Mouse (Mus musculus) erythroid progenitor cell, adult 5-6 weeks (primary cell): ENCODE measurements around the gene Itga3. TPM values are rescaled to one million over a fixed set of nuclear protein-coding genes. Genes with fewer than 3 reads are reported as not detected.

Experiments used
- ATAC-seq: replicated peaks from 2 replicates; pipeline ENCODE4 v1.8.0; 2016; ENCODE audit warnings: moderate number of reproducible peaks, mild to moderate bottlenecking, moderate TSS enrichment, inconsistent platforms; ENCODE audit not compliant: poor library complexity, low FRiP score, severe bottlenecking
- total RNA-seq, 2 experiments: library from RNA; stranded (forward) in 1 of 2; stranded (reverse) in 1 of 2; fragments of 150-400 nt in 1 of 2; fragments of 186-747, 209-891 nt in 1 of 2; gene quantifications; 2 replicates each; pipeline versions ENCODE4 v1.2.3 to v1.2.4; 2015 to 2017; ENCODE audit warnings: low replicate concordance in 2 of 2

The Itga3 gene
- total RNA-seq, 2 experiments from 2014 or later, result not detected

DNA sequence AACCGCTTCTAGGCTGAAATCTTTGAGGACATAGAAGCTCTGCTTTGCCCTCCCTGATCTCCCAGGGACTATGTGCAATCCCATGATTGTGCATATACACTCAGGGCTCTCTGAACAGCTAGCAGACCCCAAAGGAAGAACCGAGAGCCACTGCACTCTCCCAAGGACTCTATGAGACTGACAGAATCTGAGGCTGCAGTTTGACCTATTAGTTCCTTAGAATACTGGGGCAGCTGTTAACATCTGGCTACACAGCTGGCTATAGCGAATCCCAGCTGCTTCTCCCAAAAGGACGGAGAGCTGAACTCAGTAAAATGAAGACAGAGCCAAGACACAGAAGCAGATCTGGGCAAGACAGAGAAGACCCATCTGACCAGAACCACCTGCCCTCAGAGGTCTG, 2.8 kb downstream of the Itga3 start:
- no peak for ATAC-seq

DNA sequence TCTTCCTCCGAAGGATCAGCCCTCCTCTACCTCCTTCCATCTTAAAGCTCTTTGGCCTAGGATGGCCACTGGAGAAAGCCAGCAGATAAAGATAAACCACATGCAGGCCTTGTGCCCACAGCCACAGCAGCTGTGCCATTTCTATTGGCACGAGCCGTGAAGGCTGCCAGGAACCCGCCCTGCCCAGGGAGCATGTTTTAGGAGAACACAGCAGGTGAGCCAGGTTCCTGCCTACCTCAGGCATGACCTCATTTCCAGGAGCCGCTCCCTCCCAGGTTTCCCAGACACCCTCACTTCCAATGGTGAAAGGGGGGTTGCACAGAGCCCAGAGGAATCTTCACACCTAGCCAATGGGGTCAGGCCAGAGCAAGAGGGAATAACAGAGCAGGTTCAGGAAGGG, 3.8 kb downstream of the Itga3 start:
- ATAC-seq, result no peak

DNA sequence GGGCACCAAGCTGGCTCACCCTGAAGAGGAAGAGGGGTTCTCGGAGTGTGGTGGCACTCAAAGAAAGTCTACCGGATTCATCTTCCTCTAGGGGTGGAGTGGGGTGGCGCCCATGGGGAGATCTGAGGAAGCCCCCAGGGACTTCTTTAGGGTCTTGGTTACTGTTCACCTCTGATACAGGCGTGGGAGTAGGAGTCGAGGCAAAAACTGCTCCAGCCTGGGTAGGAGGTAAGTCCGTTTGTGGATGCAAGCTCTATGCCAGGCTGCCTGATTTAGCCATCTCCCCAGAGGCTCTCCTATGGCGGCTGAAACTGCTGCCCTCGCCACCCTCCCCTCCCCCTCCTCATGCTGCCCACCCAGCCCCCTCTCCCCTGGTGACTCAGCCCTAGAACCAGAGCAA, 4.5 kb downstream of the Itga3 start:
- no peak for ATAC-seq

DNA sequence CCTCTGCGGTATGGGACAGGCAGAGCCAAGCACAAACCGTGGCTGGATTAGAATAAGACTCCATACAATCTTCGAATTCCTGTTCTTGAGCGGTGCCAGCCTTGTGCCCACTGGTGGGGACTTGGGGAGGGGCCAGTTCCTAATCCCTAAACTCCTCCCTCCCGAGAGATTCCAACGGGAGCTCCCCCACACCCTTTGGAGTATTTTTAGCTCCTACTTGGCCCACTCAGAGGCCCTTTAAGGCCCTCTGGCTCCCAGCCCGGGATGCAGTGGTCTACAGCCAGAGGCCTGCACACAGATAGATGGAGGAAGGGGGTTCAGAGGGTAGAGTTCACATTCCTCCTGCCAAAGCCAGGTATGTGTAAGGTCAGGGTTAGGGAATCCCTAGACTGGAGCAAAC, 5.3 kb downstream of the Itga3 start:
- ATAC-seq, result no peak

DNA sequence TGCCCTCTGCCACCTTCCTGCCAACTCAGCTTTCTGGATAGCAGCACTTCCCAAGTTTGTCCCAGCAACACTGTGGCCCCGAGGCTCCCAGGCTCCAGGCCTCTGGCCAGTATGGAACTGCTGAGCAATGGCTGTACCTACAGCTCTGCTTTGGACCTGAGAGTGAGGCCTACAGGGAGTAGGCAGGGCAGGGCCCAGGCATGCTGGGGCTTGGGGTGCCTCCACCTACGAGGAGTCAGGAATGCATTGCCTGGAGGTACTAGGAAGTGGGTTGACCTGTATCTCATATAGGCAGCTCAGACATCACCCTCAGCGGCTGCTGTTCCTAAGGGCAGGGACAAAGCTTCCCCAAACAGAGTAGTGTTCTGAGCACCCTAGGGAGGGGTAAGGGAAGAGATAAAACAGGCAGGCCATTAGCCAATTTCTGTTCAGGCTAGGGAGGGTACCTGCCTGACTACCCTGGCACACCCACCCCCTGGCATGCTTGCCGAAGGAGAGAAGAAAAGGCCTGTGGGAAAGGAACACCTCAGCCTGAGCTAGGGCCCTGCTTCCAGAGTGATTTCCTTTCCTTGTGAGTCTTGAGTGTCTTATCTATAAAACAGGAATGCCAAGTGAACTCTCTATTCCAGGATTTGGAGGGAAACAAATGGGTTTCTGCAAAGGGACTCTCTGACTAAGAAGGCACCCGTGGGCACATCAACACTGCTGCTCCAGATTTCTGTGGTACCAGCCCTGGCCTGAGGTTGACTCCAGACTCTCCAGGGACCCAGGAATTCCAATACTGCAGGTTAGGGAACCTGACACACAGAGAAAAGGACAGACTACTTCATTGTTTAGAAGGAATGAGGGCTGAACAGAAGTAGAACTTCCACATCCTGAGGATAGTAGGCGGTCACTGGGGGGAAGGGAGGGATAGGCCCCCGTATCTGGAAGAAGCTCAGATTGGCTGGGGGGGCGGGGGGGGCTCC, 6.2 kb downstream of the Itga3 start:
- no peak for ATAC-seq

DNA sequence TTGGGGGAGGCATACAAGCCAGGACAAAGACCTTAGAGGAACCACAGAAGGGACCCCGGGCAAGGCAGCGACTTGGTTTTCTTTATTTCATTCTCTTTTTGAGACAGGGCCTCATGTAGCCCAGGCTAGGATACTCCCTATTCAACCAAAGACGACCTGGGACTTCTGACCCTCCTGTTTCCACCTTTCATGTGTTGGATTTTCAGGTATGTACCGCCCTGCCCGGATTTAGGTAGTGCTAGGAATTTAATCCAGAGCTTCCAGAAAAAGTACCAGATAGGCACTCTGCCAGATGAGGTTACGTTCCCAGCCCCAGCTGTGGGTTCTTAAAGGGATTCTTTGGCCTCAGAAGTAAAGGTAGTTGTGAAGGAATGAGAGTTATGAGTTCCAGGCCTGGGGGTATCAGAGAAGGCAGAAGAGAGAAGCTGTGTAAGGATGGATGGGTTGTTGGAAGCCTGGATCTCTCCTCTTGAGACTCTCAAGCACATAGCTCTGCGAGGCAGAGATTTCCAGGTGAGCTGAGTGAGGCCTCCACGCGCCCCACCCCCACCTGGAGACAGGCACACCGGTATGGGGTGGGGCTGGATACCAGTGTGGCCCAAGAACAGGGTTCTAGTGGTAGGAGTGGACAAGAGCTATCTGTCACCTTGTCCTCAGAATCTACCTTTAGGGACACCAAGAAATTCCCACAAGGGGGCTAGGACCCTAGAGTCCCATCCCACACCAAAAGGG, 7.2 kb downstream of the Itga3 start:
- no peak for ATAC-seq

DNA sequence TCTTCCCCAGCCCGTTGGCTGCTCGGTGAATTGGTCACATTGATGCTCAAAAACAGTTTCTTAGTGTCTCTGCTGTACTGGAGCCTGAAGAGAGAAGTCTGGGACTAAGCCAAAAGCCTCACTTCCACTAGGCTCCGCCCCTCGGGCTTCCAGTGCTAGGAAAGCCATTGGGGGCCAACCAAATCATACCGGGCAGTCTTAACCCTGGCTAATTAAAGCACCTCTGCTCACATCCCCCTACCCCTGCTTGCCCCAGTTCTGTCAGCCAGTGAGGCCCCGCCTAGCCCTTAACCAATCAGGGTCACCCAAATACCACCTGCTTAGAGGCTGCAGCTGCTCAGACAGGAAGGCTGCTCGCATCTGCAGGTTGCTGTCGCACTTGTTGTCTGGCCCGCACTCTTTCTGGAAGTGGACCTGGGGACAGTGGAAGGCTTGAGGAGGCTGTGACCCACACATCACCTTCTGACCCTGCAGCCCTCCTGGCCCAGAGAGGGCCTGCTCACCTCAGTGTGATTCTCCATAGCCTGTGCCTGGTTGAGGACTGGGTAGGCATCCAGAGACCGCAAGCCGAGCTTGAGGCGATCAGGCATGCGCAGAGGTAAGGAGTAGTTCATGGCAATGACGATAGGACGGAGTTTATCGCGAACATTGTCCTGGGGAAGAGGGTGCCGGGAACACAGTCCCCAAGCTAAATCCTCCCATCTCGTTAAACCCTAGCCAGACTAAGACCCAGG, 19.7 kb downstream of the Itga3 start:
- no peak for ATAC-seq

DNA sequence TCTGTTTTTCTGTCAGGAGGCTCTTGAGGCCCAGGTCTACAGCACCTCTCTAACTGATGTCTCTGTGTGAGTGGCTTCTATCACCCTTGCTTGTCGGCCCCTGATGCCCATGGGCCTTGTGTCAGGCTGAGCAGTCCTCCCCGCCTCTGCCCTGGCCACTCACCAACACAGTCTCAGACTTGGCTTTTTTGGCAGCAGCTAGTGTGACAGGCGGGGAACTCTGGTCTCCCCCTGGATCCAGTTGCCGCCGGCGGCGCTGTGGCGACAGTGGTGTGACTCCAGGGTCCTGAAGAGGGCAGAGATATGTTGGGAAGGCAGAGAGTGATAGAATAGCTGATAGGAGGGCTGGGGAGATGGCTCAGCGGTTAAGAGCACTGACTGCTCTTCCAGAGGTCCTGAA, 23.5 kb downstream of the Itga3 start:
- ATAC-seq, result no peak

DNA sequence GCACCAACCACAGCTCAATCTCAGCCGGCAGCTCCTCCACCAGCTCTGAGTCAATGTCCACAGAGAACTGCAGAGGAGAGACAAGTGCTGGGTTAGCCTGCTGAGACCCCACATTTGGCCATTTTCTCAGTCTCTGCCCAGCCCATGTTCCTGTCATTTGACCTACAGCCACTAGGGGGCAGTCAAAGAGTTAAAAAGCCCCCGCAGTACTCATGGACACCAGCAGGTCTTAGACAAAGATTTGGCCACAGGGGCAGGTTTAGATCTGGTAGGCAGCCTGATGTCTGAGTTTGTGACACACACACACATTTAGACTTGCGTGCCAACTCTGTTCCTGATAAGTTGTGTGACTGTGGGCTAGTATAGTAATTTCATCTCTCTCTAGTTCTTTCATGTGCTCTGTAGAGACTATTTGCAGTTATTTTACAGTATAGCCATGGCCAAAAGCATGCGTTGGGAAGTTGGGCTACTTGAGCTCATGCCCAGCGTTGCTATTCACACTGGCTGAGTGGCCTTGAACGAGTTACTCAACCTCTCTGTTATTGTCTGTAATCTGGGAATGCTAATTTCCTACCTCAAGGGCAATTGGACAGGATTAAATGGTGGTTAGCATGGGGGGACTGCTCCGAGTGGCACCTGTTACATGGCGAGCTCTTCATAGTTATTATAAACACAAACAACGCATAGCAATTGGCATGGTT, 29.5 kb downstream of the Itga3 start:
- ATAC-seq, result peak; percentile 64

DNA sequence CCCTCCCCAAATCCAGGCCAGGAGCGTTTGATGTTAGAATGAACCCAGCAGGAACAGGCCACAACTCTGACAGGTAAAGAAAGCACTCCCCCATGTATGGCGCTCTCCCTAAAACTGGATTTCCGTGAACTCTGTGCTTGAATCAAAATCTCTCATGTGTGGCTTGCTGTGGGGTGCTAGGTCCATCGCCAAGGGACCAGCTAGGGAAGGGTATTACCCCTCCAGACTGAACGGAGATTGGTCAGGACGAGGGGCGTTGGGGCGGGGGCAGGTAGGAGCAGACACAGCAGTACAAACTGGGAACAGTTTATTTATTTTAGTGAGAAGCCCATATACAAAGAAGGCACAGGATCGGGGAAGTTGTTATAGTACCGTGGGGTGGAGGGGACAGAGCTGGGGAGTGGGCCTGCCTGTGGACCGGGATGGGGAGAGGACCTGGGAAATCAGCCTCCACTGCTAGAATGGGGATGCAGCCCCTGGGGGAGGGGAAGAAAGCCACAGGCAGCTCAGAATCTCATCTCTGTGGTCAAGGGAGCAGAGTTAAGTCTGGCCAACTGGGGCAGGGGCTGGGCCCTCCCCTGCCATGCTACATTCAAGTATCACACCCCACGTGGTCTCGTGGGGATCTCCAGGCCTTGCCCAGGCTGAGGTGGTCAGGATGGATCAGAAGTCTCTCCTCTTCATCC, 32.3 kb downstream of the Itga3 start:
- ATAC-seq, result no peak

DNA sequence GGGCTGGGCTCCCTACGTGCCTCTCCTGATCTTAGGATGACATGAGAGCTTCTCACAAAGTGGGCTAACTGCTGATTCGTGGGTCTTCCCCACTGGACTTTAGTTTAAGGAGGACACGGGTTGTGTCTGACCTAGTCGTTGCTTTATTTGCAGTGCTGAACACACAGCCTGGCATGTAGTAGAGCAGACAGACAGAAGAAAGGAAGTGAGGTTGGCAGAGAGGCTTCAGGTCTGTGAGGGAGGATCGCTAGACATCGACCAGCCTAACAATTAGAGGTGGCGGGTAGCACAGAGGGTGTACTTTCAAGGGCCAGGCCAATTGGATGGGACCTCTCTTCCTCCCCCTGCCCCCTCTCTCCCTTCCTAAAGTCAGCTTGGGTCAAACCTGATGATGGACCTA, 33.0 kb downstream of the Itga3 start:
- ATAC-seq, result no peak

DNA sequence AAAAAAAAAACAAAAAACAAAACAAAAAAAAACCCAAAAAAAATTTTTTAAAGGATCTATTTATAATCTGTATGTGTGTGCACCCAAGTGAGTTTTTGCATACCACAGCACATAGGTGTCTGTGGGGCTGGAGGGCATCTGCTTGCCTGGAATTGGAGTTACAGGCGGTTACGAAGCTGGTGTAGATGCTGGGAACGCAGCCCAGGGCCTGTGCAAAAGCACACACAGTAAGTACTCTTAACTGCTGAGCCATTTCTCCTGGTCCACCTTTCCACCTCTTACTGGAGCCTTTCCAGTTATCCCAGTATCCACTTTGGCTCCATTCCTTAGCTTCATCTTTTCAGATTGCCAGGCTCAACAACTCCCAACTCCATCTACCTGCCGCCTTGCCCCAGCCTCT, 33.5 kb downstream of the Itga3 start:
- ATAC-seq, result no peak

DNA sequence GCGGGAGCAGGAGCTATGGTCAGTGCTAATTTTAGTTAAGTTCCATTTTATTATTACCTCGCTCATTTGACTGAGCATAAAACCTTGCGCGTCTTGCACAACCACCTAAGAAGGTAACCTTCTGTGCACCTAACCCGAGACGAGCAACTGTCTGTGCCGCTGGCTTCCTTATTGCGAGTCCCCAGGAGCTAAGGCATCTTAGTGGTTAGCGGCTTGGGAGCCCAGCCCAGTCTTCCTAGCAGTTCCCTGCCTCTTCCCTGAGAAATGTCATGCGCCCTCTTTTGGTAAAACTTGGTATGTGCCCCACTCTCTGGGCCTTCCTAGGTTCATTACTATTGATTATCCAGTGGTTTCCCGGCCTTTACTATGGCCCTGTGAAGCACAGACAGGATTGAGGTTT, 34.5 kb downstream of the Itga3 start:
- ATAC-seq, result peak; percentile 70

DNA sequence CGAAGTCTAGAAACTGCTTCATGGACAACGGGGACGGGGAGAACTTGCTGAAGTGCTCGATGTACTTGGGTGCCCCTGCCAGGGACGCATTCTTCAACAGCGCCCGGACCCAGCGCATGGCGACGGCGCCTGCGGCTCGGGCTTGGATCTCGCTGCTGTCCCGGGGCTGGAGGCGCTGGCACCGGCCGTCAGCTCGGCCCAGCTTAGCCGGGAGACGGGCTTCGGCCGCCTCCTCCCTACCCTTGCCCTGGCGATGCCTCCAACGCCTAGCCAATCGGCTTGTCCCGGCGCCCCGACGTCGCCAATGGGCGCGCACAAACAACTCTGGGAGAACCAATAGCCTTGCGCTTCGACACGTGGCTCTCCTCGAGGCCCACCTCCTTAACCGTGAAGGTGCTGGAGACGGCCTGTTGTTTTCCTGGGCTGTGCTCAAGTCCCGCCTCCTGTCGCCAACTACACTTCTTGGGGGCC, 35.4 kb downstream of the Itga3 start, which contains the start of gene Pdk2:
Gene Pdk2 (minus strand): TSS at position 216 of the 471 bp plus-strand sequence.
- ATAC-seq, result peak; percentile 92

DNA sequence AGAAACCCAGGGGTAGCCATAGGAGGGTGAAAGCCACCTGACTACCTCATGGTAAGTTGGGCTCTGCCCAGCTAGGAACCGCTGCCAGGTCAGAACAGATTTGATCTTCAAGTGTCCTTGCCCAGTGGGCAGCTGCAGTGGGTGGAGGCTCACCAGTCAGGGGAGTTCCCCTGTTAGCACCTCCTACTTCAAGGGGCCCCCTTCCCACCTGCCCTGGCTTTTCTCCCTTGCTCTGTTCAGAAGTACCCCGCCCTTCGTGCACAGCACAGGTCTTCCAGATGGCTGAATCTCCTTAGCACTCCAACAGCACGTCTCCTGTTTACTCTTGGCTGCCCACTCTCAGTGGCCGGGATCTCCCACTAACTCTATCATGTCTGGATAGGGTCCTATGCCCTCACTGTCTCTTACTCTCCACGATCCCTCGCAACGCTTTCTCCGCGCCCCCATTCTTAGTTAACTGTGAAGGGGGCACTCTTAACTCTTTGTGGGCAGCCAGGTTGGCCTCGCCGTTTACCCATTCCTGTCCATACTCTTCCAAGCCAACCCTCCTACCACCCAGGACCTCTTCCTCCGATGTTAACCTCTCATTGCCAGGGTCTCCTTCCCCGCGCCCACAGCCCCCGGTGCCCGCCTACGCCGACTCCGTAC, 36.0 kb downstream of the Itga3 start:
- peak; percentile 17; the same call in 1 of the 2 replicates for ATAC-seq

DNA sequence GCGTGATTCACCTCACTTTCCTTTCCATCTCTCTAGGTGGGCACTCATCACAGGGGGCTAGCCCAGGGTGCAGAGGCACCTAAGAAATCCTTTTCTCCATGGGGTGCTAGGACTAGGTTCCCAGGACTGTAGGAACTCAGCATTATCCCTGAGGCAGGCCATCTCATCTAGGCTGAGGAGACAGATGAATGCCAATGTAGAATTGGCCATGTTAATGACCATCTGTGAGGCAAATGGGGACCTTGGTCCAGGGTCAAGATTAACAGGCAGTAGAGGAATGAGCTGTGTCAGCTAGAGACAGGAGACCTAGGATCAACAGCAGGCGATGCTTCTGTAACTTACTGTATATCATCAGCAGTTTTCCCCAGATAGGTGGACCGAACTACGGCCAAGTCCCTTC, 36.8 kb downstream of the Itga3 start:
- ATAC-seq, result no peak

DNA sequence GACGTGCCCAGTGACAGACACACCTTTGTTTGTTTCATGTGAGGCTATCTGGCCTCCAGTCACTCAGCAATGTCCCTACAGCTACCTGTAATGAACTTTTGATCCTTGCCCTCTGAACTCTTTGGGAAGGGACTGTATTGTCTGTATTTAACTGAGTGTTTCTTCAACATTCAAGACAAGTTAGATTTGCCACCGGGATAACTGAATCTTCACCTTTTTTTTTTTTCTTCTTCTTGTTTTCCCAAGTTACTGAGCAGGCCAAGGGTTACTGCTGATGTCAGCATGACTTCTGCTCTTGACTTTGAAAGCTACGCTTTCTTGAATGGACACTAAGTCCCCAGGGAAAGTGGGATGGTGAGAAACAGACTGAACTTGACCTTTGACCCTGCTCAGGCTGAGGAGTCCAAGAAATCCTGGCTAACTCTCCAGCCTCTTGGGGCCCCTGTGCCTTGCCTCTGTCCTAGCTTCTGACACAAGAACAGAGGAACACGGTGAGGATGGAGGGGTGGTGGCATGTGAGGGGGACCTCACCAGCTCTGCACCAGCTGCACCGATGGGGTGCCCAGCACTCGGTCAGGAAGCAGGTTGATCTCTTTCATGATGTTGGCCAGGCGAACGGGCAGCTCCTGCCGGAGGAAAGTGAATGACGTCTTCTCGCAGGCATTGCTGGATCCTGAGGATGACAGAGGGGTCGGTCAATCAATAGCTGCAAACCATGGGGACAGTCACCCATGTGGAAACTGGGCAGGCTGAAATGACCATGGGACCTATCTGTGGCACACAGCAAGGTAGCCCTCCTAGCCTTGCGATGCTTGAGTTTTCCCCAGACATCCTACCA, 37.6 kb downstream of the Itga3 start:
- ATAC-seq, result no peak
